Mouse (Mus musculus) lung, embryonic 16.5 days (tissue): ENCODE measurements around the gene Rbl1. TPM values are rescaled to one million over a fixed set of nuclear protein-coding genes. Genes with fewer than 3 reads are reported as not detected.
"Not testable (repeated sequence)": the region's sequence is repeated elsewhere in the genome, so short reads cannot be mapped to it uniquely, and the experiment has no call there.

Experiments used
- ATAC-seq: fragments of 200-750 bp; cut with Nextera tagmentation; 2 replicates; pipeline ENCODE4 v1.8.0; 2017; ENCODE audit warnings: low read depth, mild to moderate bottlenecking, moderate library complexity
- H3K27ac ChIP-seq: fragments of 300-500 bp; sonication (generic); 2 replicates; pipeline ENCODE4 v1.5.1; 2014; ENCODE audit warnings: mild to moderate bottlenecking, control low read depth, low read length
- H3K27me3 ChIP-seq: fragments of 300-500 bp; sonication (generic); 2 replicates; pipeline ENCODE4 v1.6.1; 2014; ENCODE audit warnings: low read depth, low read length, mixed read lengths; ENCODE audit not compliant: control insufficient read depth, insufficient read depth
- H3K36me3 ChIP-seq: fragments of 300-500 bp; sonication (generic); 2 replicates; pipeline ENCODE4 v1.6.1; 2014; ENCODE audit warnings: low read length; ENCODE audit not compliant: control insufficient read depth, insufficient read depth
- H3K4me1 ChIP-seq: fragments of 300-500 bp; sonication (generic); replicated peaks from 2 replicates; pipeline ENCODE4 v1.6.1; 2014; ENCODE audit warnings: low read length, mixed read lengths; ENCODE audit not compliant: control insufficient read depth, insufficient read depth
- H3K4me2 ChIP-seq: fragments of 300-500 bp; sonication (generic); 2 replicates; pipeline ENCODE4 v1.6.1; 2014; ENCODE audit warnings: low read depth, low read length, control low read depth
- H3K4me3 ChIP-seq: fragments of 300-500 bp; sonication (generic); 2 replicates; pipeline ENCODE4 v1.5.1; 2014; ENCODE audit warnings: mild to moderate bottlenecking, low read length, control low read depth
- H3K9ac ChIP-seq: fragments of 300-500 bp; sonication (generic); 2 replicates; pipeline ENCODE4 v1.6.1; 2014; ENCODE audit warnings: low read length, control low read depth
- H3K9me3 ChIP-seq: fragments of 300-500 bp; sonication (generic); 2 replicates; pipeline ENCODE4 v1.6.1; 2016; ENCODE audit warnings: low read length; ENCODE audit not compliant: control insufficient read depth
- WGBS: fragments of 180-500 bp; shearing (Covaris S2); extraction: QIAGEN DNeasy Blood & Tissue Kit; methylation state at CpG from one replicate; pipeline ENCODE4 v1.1.7; 2014; 5-methylcytosine and 5-hydroxymethylcytosine counted together
- polyA plus RNA-seq: library from polyadenylated mRNA; unstranded; fragments of >200 nt; fragmentation: Nextera tagmentation; extraction: Ambion mirVana; gene quantifications from 2 replicates; pipeline ENCODE4 v1.2.1, GENCODE M21; 2015

The Rbl1 gene
- polyA plus RNA-seq, 1 experiment from 2014 or later = 30.4 TPM

DNA sequence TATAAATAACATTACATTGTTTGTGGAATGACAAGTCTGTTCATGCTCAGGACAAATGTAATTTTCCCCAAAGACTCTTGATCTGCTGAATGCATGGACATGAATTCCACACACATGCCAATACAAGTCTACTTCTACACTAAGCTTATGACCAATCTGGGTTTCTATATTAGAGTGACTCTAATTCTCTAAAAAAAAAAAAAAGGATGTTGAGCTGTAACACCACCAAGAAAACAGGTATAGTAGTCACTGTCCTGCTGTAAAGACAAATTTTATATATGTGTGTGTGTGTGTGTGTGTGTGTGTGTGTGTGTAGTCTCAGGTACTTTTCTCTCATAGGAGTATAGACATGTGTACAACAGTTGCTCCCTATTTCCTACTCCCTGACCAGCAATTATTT, 1.3 kb downstream of the Rbl1 start:
- ATAC-seq = no peak
- no peak overlapping the region for H3K27ac ChIP-seq
- H3K27me3 ChIP-seq = no peaks in the 10 kb centered on the region
- H3K4me3 ChIP-seq = peak overlapping the region; percentile 91
- peaks cover 2% of the 10 kb centered on the region; the same call in 1 of the 2 replicates for H3K9me3 ChIP-seq
- H3K4me1 ChIP-seq = 0 out of 2 replicates have a peak, but pooled peaks cover 4% of the 10 kb centered on the region
- H3K4me2 ChIP-seq = peak overlapping the region; percentile 72
- H3K9ac ChIP-seq = peak overlapping the region; percentile 94
- H3K36me3 ChIP-seq = peaks cover 13% of the 10 kb centered on the region

DNA sequence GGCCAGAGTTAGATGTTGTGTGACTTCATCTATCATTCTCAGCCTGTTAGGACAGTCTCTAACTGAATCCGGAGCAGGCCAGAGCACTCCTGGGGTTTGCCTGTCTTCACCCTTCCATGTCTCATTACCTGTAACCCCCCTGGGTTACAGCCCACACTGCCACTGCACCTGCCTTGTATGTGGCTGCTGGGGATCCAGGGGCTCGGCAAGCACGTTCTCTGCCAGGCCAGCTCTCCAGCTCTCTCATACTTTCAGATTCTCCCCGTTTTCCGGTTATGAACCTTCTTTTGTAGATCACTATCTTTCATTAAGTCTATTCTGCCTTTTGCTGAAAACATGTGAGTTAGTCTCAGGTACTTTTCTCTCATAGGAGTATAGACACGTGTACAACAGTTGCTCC, 2.0 kb downstream of the Rbl1 start:
- H3K36me3 ChIP-seq = peaks cover 13% of the 10 kb centered on the region
- H3K27me3 ChIP-seq = no peaks in the 10 kb centered on the region
- H3K4me3 ChIP-seq = no peak overlapping the region
- H3K9ac ChIP-seq = peak overlapping the region; percentile 49; the same call in 1 of the 2 replicates
- no peak overlapping the region for H3K4me2 ChIP-seq
- 70% methylated on average over 6 of the region's 6 CpGs for WGBS
- no peak for ATAC-seq
- peaks cover 1% of the 10 kb centered on the region; the same call in 1 of the 2 replicates for H3K9me3 ChIP-seq
- 0 out of 2 replicates have a peak, but pooled peaks cover 4% of the 10 kb centered on the region for H3K4me1 ChIP-seq
- no peak overlapping the region for H3K27ac ChIP-seq

DNA sequence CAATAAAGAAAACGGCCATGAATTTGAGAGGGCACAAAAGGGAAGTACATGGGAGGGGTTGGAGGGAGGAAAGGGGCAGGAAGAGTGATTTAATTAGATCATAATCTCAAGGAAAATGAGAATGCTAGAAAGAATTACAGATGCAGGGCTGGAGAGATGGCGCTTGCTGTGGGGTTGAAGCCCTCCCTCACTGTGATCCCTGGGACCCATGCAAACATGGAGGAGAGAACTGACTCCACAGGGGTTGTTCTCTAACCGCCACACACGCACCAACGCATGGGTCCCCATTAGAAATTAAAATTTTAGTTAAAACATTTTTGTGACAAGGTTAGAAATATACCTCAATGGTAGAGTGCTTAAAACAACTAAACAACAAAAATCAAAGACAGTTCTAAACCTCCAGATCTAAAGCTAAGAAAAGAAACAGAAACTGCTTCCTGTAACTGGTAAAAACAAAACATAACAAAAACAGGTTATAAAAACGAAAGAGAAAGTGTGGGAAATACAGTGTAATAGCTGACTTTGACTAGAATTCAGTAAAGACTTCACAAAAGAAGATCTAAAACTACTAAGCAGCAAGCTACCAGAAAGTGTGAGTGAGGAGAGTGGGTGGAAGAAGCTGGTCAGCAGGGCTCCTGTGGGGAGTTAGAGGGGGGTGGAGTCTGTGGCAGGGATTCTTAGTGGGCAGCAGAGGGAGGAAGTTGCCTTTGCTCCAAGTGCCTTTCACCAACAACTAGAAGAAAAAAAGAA, 3.1 kb downstream of the Rbl1 start:
- Histone ChIP-seq H3K9ac (no peak overlapping the region; the same call in 1 of the 2 replicates), H3K4me1 (0 out of 2 replicates have a peak, but pooled peaks cover 4% of the 10 kb centered on the region), H3K27ac (no peak overlapping the region; the same call in 1 of the 2 replicates), H3K4me3 (no peak overlapping the region), H3K36me3 (peaks cover 17% of the 10 kb centered on the region), H3K4me2 (no peak overlapping the region), H3K9me3 (no peaks in the 10 kb centered on the region), H3K27me3 (no peaks in the 10 kb centered on the region)
- no peak for ATAC-seq
- 85% methylated on average over 6 of the region's 6 CpGs for WGBS

DNA sequence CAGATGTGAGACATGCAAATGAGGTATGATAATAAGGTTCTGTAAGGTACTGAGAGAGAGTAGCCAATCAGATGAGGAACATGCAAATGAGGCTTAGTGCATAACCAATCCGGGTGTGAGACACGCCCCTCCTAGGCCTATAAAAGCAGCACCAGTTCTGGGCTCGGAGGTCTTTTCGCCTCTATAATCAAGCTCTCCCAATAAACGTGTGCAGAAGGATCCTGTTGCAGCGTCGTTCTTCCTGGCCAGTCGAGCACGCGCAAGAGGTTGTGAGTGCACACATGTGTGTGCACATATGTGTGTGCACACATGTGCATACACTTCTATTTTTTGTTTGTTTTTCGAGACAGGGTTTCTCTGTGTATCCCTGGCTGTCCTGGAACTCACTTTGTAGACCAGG, 5.9 kb downstream of the Rbl1 start:
- H3K4me1 ChIP-seq, ATAC-seq, H3K27ac ChIP-seq, H3K4me2 ChIP-seq, H3K27me3 ChIP-seq, H3K9me3 ChIP-seq, H3K4me3 ChIP-seq, H3K9ac ChIP-seq: not testable (repeated sequence)
- H3K36me3 ChIP-seq = peaks cover 35% of the 10 kb centered on the region
- 96% methylated on average over 11 of the region's 11 CpGs for WGBS

DNA sequence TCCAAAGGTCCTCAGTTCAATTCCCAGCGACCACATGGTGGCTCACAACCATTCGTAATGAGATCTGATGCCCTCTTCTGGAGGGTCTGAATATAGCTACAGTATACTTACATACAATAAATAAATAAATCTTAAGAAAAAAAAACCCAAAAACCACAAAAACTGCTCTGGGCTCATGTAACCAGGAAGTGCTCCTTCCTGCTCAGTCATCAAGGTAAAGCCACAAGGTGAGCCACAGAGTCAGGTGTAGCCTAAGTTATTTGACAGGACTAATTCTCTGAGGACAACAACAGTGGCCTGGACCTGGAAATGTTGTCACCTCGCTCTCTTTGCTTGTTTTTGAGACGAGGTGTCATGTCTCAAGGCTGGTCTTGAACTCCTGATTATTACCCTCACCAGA, 13.7 kb downstream of the Rbl1 start:
- Histone ChIP-seq H3K9me3 (no peaks in the 10 kb centered on the region), H3K4me2 (no peak overlapping the region)
- 95% methylated on average over 4 of the region's 4 CpGs for WGBS

DNA sequence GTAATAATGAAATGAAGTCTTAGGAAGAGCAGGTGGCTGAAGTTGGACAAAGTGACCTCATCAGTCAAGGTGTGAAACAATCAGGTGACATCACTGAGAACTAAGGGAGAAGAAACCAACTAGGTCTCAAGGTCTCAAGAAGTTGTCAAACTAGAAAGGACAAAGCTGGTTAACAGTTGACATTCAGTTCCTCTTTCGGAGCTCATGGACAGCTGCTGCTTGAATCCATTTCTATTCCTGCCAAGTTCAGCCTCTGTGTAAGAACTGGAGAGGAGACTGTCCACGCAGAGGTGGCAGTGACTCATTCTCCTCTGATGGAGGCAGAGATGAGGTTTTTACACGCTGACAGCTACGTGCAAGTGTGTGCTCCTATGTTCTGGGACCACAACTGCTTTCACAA, 17.1 kb downstream of the Rbl1 start:
- no peak overlapping the region for H3K4me3 ChIP-seq
- H3K27me3 ChIP-seq = no peaks in the 10 kb centered on the region
- no peak overlapping the region for H3K4me2 ChIP-seq
- H3K4me1 ChIP-seq = no peaks in the 10 kb centered on the region
- no peak overlapping the region for H3K9ac ChIP-seq
- H3K36me3 ChIP-seq = peaks cover 49% of the 10 kb centered on the region
- 82% methylated on average over 4 of the region's 4 CpGs for WGBS
- no peaks in the 10 kb centered on the region for H3K9me3 ChIP-seq
- ATAC-seq = no peak
- H3K27ac ChIP-seq = no peak overlapping the region

More for the DNA sequence above, 13.7 kb downstream of the Rbl1 start:
- no peak overlapping the region for H3K9ac ChIP-seq
- H3K27me3 ChIP-seq = no peaks in the 10 kb centered on the region
- no peaks in the 10 kb centered on the region for H3K4me1 ChIP-seq
- H3K4me3 ChIP-seq = no peak overlapping the region
- peaks cover 71% of the 10 kb centered on the region for H3K36me3 ChIP-seq
- no peak overlapping the region for H3K27ac ChIP-seq
- ATAC-seq = no peak

DNA sequence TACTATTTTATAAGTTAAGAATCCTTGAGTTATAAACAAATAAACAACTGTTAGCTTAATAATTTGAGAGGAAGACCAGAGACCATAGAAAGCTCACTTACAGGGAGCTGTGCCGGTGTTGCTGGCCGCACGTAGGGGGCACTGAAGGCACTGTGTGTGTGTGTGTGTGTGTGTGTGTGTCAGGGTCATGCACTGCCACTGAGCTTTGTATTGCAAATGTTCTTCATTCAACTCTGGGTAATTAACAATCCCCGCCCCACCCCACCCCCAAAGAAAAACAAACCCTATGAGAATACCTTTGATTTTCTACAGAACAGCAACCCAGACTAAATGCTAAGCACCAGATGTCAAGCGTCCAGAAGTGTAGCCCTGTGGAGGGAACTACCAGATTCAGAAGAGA, 17.8 kb downstream of the Rbl1 start:
- H3K4me3 ChIP-seq = no peak overlapping the region
- no peaks in the 10 kb centered on the region for H3K9me3 ChIP-seq
- no peaks in the 10 kb centered on the region for H3K4me1 ChIP-seq
- H3K27me3 ChIP-seq = no peaks in the 10 kb centered on the region
- peaks cover 47% of the 10 kb centered on the region for H3K36me3 ChIP-seq
- 72% methylated on average over 5 of the region's 5 CpGs for WGBS
- H3K27ac ChIP-seq = no peak overlapping the region
- no peak overlapping the region for H3K9ac ChIP-seq
- ATAC-seq = no peak
- H3K4me2 ChIP-seq = no peak overlapping the region

DNA sequence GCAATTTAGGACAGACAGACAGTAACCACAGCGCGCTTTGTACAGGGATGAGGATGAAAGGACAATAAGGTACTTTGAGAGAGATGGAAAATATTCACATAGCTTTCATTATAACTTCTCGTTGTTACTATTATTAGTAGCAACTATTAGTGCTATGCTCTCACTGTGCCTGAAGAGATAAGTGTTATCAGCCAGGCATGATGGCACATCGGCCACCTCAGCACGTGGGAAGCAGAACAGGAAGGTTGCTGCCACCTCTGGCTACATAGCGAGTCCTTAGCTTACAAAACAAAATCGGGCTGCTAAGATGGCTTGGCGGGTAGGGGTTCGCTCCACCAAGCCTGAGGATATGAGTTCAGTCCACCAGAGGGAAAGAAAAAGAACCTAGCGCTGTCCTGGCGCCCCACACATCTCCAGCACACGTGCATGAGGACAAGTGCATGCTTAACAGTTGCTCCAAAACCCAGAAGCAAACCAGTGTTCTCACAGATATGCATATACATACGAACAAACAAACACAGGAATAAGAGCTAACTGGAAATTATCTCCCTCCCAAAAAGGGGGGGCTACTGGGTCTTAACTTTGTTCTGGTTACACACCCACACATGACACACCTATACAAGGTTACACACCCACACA, 19.2 kb downstream of the Rbl1 start:
- H3K4me1 ChIP-seq = no peaks in the 10 kb centered on the region
- no peak overlapping the region for H3K9ac ChIP-seq
- ATAC-seq = no peak
- no peak overlapping the region for H3K27ac ChIP-seq
- 89% methylated on average over 13 of the region's 13 CpGs for WGBS
- H3K27me3 ChIP-seq = no peaks in the 10 kb centered on the region
- no peaks in the 10 kb centered on the region for H3K9me3 ChIP-seq
- no peak overlapping the region for H3K4me2 ChIP-seq
- no peak overlapping the region for H3K4me3 ChIP-seq
- peaks cover 37% of the 10 kb centered on the region for H3K36me3 ChIP-seq

DNA sequence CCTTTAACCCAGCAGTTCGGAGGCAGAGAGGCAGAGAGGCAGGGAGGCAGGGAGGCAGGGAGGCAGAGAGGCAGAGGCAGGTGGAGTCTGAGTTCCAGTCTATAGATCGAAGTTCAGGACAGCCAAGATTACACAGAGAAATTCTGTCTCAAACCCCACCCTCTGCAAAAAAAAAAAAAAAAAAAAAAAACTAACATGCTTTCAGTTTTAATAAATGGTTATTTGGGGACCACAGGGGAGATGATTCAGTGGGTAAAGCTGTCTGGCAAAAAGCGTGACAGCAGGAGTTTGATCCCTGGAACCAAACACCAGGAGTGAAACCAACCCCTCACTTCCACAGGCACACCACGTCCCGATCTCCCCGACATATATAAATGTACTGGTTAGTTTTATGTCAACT, 26.2 kb downstream of the Rbl1 start:
- ATAC-seq = no peak
- peaks cover 18% of the 10 kb centered on the region for H3K36me3 ChIP-seq
- H3K4me3 ChIP-seq = no peak overlapping the region
- H3K27ac ChIP-seq = no peak overlapping the region
- no peaks in the 10 kb centered on the region for H3K9me3 ChIP-seq
- H3K27me3 ChIP-seq = no peaks in the 10 kb centered on the region
- H3K4me2 ChIP-seq = no peak overlapping the region
- no peak overlapping the region for H3K9ac ChIP-seq
- H3K4me1 ChIP-seq = no peaks in the 10 kb centered on the region
- whole genome bisulfite sequencing = 77% methylated on average over 6 of the region's 6 CpGs
